Mouse (Mus musculus) neural tube, embryonic 11.5 days (tissue): ENCODE measurements around the gene Slc6a3. TPM values are rescaled to one million over a fixed set of nuclear protein-coding genes. Genes with fewer than 3 reads are reported as not detected.

Experiments used
- ATAC-seq: fragments of 200-750 bp; cut with Nextera tagmentation; 2 replicates; pipeline ENCODE4 v1.8.0; 2017; ENCODE audit warnings: moderate number of reproducible peaks, mild to moderate bottlenecking, moderate TSS enrichment, moderate library complexity; ENCODE audit not compliant: insufficient read depth, low FRiP score, low TSS enrichment
- DNase-seq: peaks from one replicate; pipeline ENCODE4 v3.0.0-alpha.2; 2015; ENCODE audit warnings: low spot score
- H3K27ac ChIP-seq: fragments of 300-500 bp; sonication (generic); 2 replicates; pipeline ENCODE4 v1.5.1; 2014; ENCODE audit warnings: low read depth, mild to moderate bottlenecking, low read length
- H3K27me3 ChIP-seq: fragments of 300-500 bp; sonication (generic); 2 replicates; pipeline ENCODE4 v1.6.1; 2014; ENCODE audit warnings: mild to moderate bottlenecking, low read length, mixed read lengths; ENCODE audit not compliant: control insufficient read depth, insufficient read depth
- H3K36me3 ChIP-seq: fragments of 300-500 bp; sonication (generic); 2 replicates; pipeline ENCODE4 v1.6.1; 2014; ENCODE audit warnings: mild to moderate bottlenecking, low read length, moderate library complexity, mixed read lengths; ENCODE audit not compliant: control insufficient read depth, insufficient read depth
- H3K4me1 ChIP-seq: fragments of 300-500 bp; sonication (generic); 2 replicates; pipeline ENCODE4 v1.6.1; 2014; ENCODE audit warnings: low read length, mixed read lengths; ENCODE audit not compliant: control insufficient read depth, insufficient read depth
- H3K4me2 ChIP-seq: fragments of 300-500 bp; sonication (generic); 2 replicates; pipeline ENCODE4 v1.6.1; 2014; ENCODE audit warnings: low read depth, mild to moderate bottlenecking, moderate library complexity
- H3K4me3 ChIP-seq: fragments of 300-500 bp; sonication (generic); 2 replicates; pipeline ENCODE4 v1.5.1; 2014; ENCODE audit warnings: low read depth, low read length
- H3K9ac ChIP-seq: fragments of 300-500 bp; sonication (generic); 2 replicates; pipeline ENCODE4 v1.6.1; 2014; ENCODE audit warnings: mild to moderate bottlenecking, low read length
- H3K9me3 ChIP-seq: fragments of 300-500 bp; sonication (generic); 2 replicates; pipeline ENCODE4 v1.6.1; 2016; ENCODE audit warnings: low read length; ENCODE audit not compliant: control insufficient read depth
- WGBS: fragments of 180-500 bp; shearing (Covaris S2); extraction: QIAGEN DNeasy Blood & Tissue Kit; methylation state at CpG from one replicate; pipeline ENCODE4 v1.1.7; 2014; 5-methylcytosine and 5-hydroxymethylcytosine counted together
- polyA plus RNA-seq: library from polyadenylated mRNA; unstranded; fragments of >200 nt; fragmentation: Nextera tagmentation; extraction: Ambion mirVana; gene quantifications from 2 replicates; pipeline ENCODE4 v1.2.1, GENCODE M21; 2014

The Slc6a3 gene
- polyA plus RNA-seq, 1 experiment from 2014 or later = not detected

- H3K36me3 ChIP-seq = peaks cover 9% of the 10 kb centered on the region
- no peak overlapping the region for H3K4me3 ChIP-seq
- H3K4me2 ChIP-seq = no peak overlapping the region
- no peak overlapping the region for H3K27ac ChIP-seq
- H3K9ac ChIP-seq = no peak overlapping the region
- ATAC-seq (no peak), DNase-seq (peak; percentile 30)
- H3K4me1 ChIP-seq = no peaks in the 10 kb centered on the region
- WGBS = 66% methylated on average over 2 of the region's 2 CpGs
- no peaks in the 10 kb centered on the region for H3K27me3 ChIP-seq
- H3K9me3 ChIP-seq = no peaks in the 10 kb centered on the region
Measured at GRCm38 (mm10) chr13:73502719-73503118, 33.8 kb upstream of the Slc6a3 start.

- Histone ChIP-seq H3K27ac (no peak overlapping the region), H3K4me2 (no peak overlapping the region), H3K4me1 (no peaks in the 10 kb centered on the region), H3K9ac (no peak overlapping the region), H3K4me3 (no peak overlapping the region), H3K36me3 (peaks cover 2% of the 10 kb centered on the region), H3K9me3 (no peaks in the 10 kb centered on the region), H3K27me3 (no peaks in the 10 kb centered on the region)
- WGBS = 66% methylated on average over 7 of the region's 7 CpGs
- DNase-seq (peak; percentile 78), ATAC-seq (no peak)
Measured at GRCm38 (mm10) chr13:73505686-73506467, 30.7 kb upstream of the Slc6a3 start.

- ATAC-seq (no peak), DNase-seq (no peak)
- H3K4me2 ChIP-seq = no peak overlapping the region
- H3K9me3 ChIP-seq = no peaks in the 10 kb centered on the region
- no peak overlapping the region for H3K27ac ChIP-seq
- no peak overlapping the region for H3K4me3 ChIP-seq
- no peak overlapping the region for H3K9ac ChIP-seq
- 89% methylated on average over 8 of the region's 8 CpGs for WGBS
- H3K36me3 ChIP-seq = peaks cover 2% of the 10 kb centered on the region; the same call in 1 of the 2 replicates
- H3K27me3 ChIP-seq = no peaks in the 10 kb centered on the region
- H3K4me1 ChIP-seq = no peaks in the 10 kb centered on the region
Measured at GRCm38 (mm10) chr13:73508817-73509550, 27.6 kb upstream of the Slc6a3 start.

- WGBS = 92% methylated on average over 6 of the region's 6 CpGs
- no peak overlapping the region for H3K4me3 ChIP-seq
- no peak for ATAC-seq
- DNase-seq = no peak
- no peak overlapping the region for H3K4me2 ChIP-seq
- no peak overlapping the region for H3K9ac ChIP-seq
- H3K27me3 ChIP-seq = no peaks in the 10 kb centered on the region
- H3K36me3 ChIP-seq = peaks cover 4% of the 10 kb centered on the region; the same call in 1 of the 2 replicates
- H3K4me1 ChIP-seq = no peaks in the 10 kb centered on the region
- no peaks in the 10 kb centered on the region for H3K9me3 ChIP-seq
- no peak overlapping the region for H3K27ac ChIP-seq
Measured at GRCm38 (mm10) chr13:73509869-73510268, 26.7 kb upstream of the Slc6a3 start.

GRCm38 (mm10) chr13:73512776-73513673 lies 23.5 kb upstream of the Slc6a3 start:
- Histone ChIP-seq H3K36me3 (peaks cover 4% of the 10 kb centered on the region; the same call in 1 of the 2 replicates), H3K4me1 (no peaks in the 10 kb centered on the region), H3K4me3 (no peak overlapping the region), H3K4me2 (no peak overlapping the region), H3K9ac (no peak overlapping the region), H3K9me3 (no peaks in the 10 kb centered on the region), H3K27me3 (no peaks in the 10 kb centered on the region), H3K27ac (no peak overlapping the region)
- DNase-seq (peak; percentile 77), ATAC-seq (no peak)
- 62% methylated on average over 13 of the region's 13 CpGs for WGBS

- no peak overlapping the region for H3K4me3 ChIP-seq
- peaks cover 4% of the 10 kb centered on the region; the same call in 1 of the 2 replicates for H3K36me3 ChIP-seq
- H3K27me3 ChIP-seq = no peaks in the 10 kb centered on the region
- WGBS = 61% methylated on average over 4 of the region's 4 CpGs
- H3K9ac ChIP-seq = no peak overlapping the region
- DNase-seq = no peak
- H3K4me2 ChIP-seq = no peak overlapping the region
- no peaks in the 10 kb centered on the region for H3K4me1 ChIP-seq
- H3K9me3 ChIP-seq = no peaks in the 10 kb centered on the region
- no peak for ATAC-seq
- no peak overlapping the region for H3K27ac ChIP-seq
Measured at GRCm38 (mm10) chr13:73516886-73517285, 19.7 kb upstream of the Slc6a3 start.

- H3K4me1 ChIP-seq = peaks cover 5% of the 10 kb centered on the region; the same call in 1 of the 2 replicates
- DNase-seq (no peak), ATAC-seq (no peak)
Measured at GRCm38 (mm10) chr13:73533716-73534115, 2.8 kb upstream of the Slc6a3 start.

GRCm38 (mm10) chr13:73535287-73535686 lies 1.3 kb upstream of the Slc6a3 start:
- DNase-seq (no peak), ATAC-seq (no peak)
- 59% methylated on average over 3 of the region's 3 CpGs for WGBS
- H3K4me3 ChIP-seq = no peak overlapping the region
- H3K9ac ChIP-seq = no peak overlapping the region
- peaks cover 5% of the 10 kb centered on the region; the same call in 1 of the 2 replicates for H3K4me1 ChIP-seq
- no peak overlapping the region for H3K27ac ChIP-seq
- peaks cover 29% of the 10 kb centered on the region for H3K27me3 ChIP-seq
- H3K4me2 ChIP-seq = no peak overlapping the region
- no peaks in the 10 kb centered on the region for H3K36me3 ChIP-seq
- no peaks in the 10 kb centered on the region for H3K9me3 ChIP-seq

More at GRCm38 (mm10) chr13:73533716-73534115, 2.8 kb upstream of the Slc6a3 start:
- H3K9ac ChIP-seq = no peak overlapping the region
- H3K4me3 ChIP-seq = no peak overlapping the region
- H3K27me3 ChIP-seq = peaks cover 29% of the 10 kb centered on the region
- no peaks in the 10 kb centered on the region for H3K9me3 ChIP-seq
- WGBS = 89% methylated on average over 3 of the region's 3 CpGs
- no peak overlapping the region for H3K4me2 ChIP-seq
- H3K36me3 ChIP-seq = no peaks in the 10 kb centered on the region
- no peak overlapping the region for H3K27ac ChIP-seq
